Mouse (Mus musculus): Measurements from ENCODE around the gene Lhfpl2.

Gene Lhfpl2

GRCm38 (mm10) chr13:94086090-94086808 is 28.7 kb downstream of the Lhfpl2 start:
- no peak for TF ChIP-seq NANOG (IDR thresholded peaks at IDR 0.05; ENCODE audit: borderline replicate concordance, low read length)
- no peak for TF ChIP-seq POU5F1 (IDR thresholded peaks at IDR 0.05; ENCODE audit: borderline replicate concordance, low read length)
- TF ChIP-seq CTCF (conservative IDR thresholded peaks at IDR 0.05; ENCODE audit: low read length) = no peak
- Histone ChIP-seq H3K4me3 (replicated peaks; ENCODE audit: low read length) (no peak overlapping the region), H3K36me3 (ENCODE audit: insufficient read depth, low read length) (no peaks in the 10 kb centered on the region), H3K9me3 (ENCODE audit: low read length) (peaks cover 12% of the 10 kb centered on the region), H3K27me3 (ENCODE audit: insufficient read depth, low read length) (no peaks in the 10 kb centered on the region), H3K4me1 (replicated peaks; ENCODE audit: low read depth, low read length) (no peaks in the 10 kb centered on the region)

DNA sequence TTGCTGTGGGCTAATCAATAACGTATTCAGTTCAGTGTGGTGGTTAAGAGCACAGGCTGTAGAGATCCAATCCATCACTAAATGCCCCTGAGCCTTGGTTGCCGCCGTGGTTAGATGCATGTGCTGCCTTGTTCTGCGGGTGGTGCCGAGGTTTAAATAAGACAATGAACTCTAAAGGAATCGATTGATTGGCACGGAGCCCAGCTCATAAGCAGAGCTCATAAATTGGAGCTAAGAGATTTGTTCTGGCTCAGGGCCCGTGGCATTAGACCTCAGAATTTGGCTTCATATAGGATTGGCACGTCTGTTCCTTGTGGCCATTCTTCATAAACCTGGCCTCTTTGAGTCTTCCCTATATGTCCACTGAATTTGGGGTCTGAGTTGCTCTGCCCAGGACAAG is 29.5 kb downstream of the Lhfpl2 start:
- TF ChIP-seq POU5F1 (IDR thresholded peaks at IDR 0.05; ENCODE audit: borderline replicate concordance, low read length) (no peak), CTCF (conservative IDR thresholded peaks at IDR 0.05; ENCODE audit: low read length) (no peak), NANOG (IDR thresholded peaks at IDR 0.05; ENCODE audit: borderline replicate concordance, low read length) (no peak)
- Histone ChIP-seq H3K4me3 (replicated peaks; ENCODE audit: low read length) (no peak overlapping the region), H3K9me3 (ENCODE audit: low read length) (peaks cover 6% of the 10 kb centered on the region), H3K27me3 (ENCODE audit: insufficient read depth, low read length) (no peaks in the 10 kb centered on the region), H3K4me1 (replicated peaks; ENCODE audit: low read depth, low read length) (no peaks in the 10 kb centered on the region), H3K36me3 (ENCODE audit: insufficient read depth, low read length) (no peaks in the 10 kb centered on the region)

GRCm38 (mm10) chr13:94088788-94089187 is 31.2 kb downstream of the Lhfpl2 start:
- TF ChIP-seq CTCF (conservative IDR thresholded peaks at IDR 0.05; ENCODE audit: low read length) = no peak
- TF ChIP-seq POU5F1 (IDR thresholded peaks at IDR 0.05; ENCODE audit: borderline replicate concordance, low read length) = no peak
- no peak for TF ChIP-seq NANOG (IDR thresholded peaks at IDR 0.05; ENCODE audit: borderline replicate concordance, low read length)
- H3K4me3 ChIP-seq (replicated peaks; ENCODE audit: low read length) = no peak overlapping the region
- H3K36me3 ChIP-seq (ENCODE audit: insufficient read depth, low read length) = no peaks in the 10 kb centered on the region
- no peaks in the 10 kb centered on the region for H3K4me1 ChIP-seq (replicated peaks; ENCODE audit: low read depth, low read length)
- H3K9me3 ChIP-seq (ENCODE audit: low read length) = no peaks in the 10 kb centered on the region
- no peaks in the 10 kb centered on the region for H3K27me3 ChIP-seq (ENCODE audit: insufficient read depth, low read length)

DNA sequence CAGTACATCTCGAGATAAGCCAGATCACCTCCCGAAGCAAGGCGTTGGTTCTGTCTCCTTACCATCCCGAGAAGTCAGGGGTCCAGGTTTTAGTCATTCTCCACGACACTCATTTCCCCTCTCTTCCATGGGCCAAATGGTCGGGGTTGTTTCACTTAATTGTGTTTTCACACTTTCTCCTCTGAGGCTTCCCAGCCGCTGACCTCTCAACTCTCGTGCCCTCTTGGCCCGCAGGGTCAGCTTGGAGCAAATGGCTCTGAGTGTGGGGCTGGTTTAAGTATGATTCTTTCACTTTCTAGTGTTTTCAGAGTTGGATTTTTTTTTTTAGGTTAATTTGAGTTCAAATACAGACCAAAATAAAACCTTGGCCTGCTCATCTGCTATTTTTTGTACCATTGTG is 31.7 kb downstream of the Lhfpl2 start:
- no peak for TF ChIP-seq POU5F1 (IDR thresholded peaks at IDR 0.05; ENCODE audit: borderline replicate concordance, low read length)
- TF ChIP-seq NANOG (IDR thresholded peaks at IDR 0.05; ENCODE audit: borderline replicate concordance, low read length) = no peak
- no peak for TF ChIP-seq CTCF (conservative IDR thresholded peaks at IDR 0.05; ENCODE audit: low read length)
- H3K9me3 ChIP-seq (ENCODE audit: low read length) = no peaks in the 10 kb centered on the region
- H3K4me1 ChIP-seq (replicated peaks; ENCODE audit: low read depth, low read length) = no peaks in the 10 kb centered on the region
- no peaks in the 10 kb centered on the region for H3K36me3 ChIP-seq (ENCODE audit: insufficient read depth, low read length)
- H3K4me3 ChIP-seq (replicated peaks; ENCODE audit: low read length) = no peak overlapping the region
- no peaks in the 10 kb centered on the region for H3K27me3 ChIP-seq (ENCODE audit: insufficient read depth, low read length)

- H3K9me3 ChIP-seq (ENCODE audit: low read length) = no peaks in the 10 kb centered on the region
- no peaks in the 10 kb centered on the region for H3K4me1 ChIP-seq (replicated peaks; ENCODE audit: low read depth, low read length)
- H3K4me3 ChIP-seq (replicated peaks; ENCODE audit: low read length) = no peak overlapping the region
- H3K36me3 ChIP-seq (ENCODE audit: insufficient read depth, low read length) = no peaks in the 10 kb centered on the region
- no peak for TF ChIP-seq CTCF (conservative IDR thresholded peaks at IDR 0.05; ENCODE audit: low read length)
- TF ChIP-seq POU5F1 (IDR thresholded peaks at IDR 0.05; ENCODE audit: borderline replicate concordance, low read length) = no peak
- TF ChIP-seq NANOG (IDR thresholded peaks at IDR 0.05; ENCODE audit: borderline replicate concordance, low read length) = no peak
- H3K27me3 ChIP-seq (ENCODE audit: insufficient read depth, low read length) = no peaks in the 10 kb centered on the region
Observed at GRCm38 (mm10) chr13:94091366-94091765, 33.8 kb downstream of the Lhfpl2 start.

DNA sequence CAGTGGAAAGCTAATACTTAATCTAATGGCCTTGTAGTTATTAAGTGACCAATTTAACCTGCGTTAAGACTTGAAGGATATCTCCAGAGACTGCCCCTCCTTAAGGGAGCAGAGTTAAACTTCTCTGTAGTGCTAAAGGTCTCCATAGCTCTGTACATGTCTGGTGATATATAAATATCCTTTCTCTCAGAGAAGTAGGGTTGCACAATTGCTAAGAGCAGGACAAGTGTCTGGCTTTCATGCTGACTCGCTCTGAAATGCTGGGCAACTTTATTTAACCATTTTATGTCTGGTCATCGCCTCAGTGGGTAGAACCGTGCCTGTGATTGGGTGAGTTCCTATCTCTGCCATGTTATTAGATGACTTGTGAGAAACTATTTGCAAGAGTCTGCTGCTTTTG is 36.6 kb downstream of the Lhfpl2 start:
- peaks cover 9% of the 10 kb centered on the region; the same call in 1 of the 2 replicates for H3K27me3 ChIP-seq (ENCODE audit: insufficient read depth, low read length)
- H3K36me3 ChIP-seq (ENCODE audit: insufficient read depth, low read length) = no peaks in the 10 kb centered on the region
- no peak for TF ChIP-seq CTCF (conservative IDR thresholded peaks at IDR 0.05; ENCODE audit: low read length)
- no peak for TF ChIP-seq POU5F1 (IDR thresholded peaks at IDR 0.05; ENCODE audit: borderline replicate concordance, low read length)
- TF ChIP-seq NANOG (IDR thresholded peaks at IDR 0.05; ENCODE audit: borderline replicate concordance, low read length) = no peak
- no peaks in the 10 kb centered on the region for H3K4me1 ChIP-seq (replicated peaks; ENCODE audit: low read depth, low read length)
- H3K9me3 ChIP-seq (ENCODE audit: low read length) = no peaks in the 10 kb centered on the region
- no peak overlapping the region for H3K4me3 ChIP-seq (replicated peaks; ENCODE audit: low read length)

DNA sequence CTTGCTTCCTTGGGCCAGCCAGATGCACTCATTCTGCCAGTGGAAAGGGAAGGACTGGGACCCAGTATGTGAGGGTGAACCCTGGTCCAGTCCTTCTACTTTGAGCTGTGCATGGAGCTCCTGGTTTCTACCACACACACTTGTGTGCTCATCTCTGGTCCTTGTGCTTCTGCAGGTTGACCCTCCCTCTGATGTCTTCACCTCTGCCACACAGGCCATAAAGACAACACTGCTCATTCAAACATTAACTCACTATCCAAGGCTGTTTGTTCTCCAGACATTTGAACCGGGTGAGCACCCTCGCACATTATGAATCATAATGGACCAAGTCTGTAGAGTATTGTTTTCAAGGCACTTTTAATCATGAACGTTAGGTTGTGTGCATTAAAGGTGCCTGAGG is 37.0 kb downstream of the Lhfpl2 start:
- no peak overlapping the region for H3K4me3 ChIP-seq (replicated peaks; ENCODE audit: low read length)
- H3K4me1 ChIP-seq (replicated peaks; ENCODE audit: low read depth, low read length) = no peaks in the 10 kb centered on the region
- peaks cover 9% of the 10 kb centered on the region; the same call in 1 of the 2 replicates for H3K27me3 ChIP-seq (ENCODE audit: insufficient read depth, low read length)
- no peaks in the 10 kb centered on the region for H3K36me3 ChIP-seq (ENCODE audit: insufficient read depth, low read length)
- TF ChIP-seq POU5F1 (IDR thresholded peaks at IDR 0.05; ENCODE audit: borderline replicate concordance, low read length) (no peak), NANOG (IDR thresholded peaks at IDR 0.05; ENCODE audit: borderline replicate concordance, low read length) (no peak), CTCF (conservative IDR thresholded peaks at IDR 0.05; ENCODE audit: low read length) (no peak)
- no peaks in the 10 kb centered on the region for H3K9me3 ChIP-seq (ENCODE audit: low read length)

GRCm38 (mm10) chr13:94095202-94095601 is 37.6 kb downstream of the Lhfpl2 start:
- H3K4me3 ChIP-seq (replicated peaks; ENCODE audit: low read length) = no peak overlapping the region
- H3K36me3 ChIP-seq (ENCODE audit: insufficient read depth, low read length) = no peaks in the 10 kb centered on the region
- peaks cover 9% of the 10 kb centered on the region; the same call in 1 of the 2 replicates for H3K27me3 ChIP-seq (ENCODE audit: insufficient read depth, low read length)
- no peak for TF ChIP-seq POU5F1 (IDR thresholded peaks at IDR 0.05; ENCODE audit: borderline replicate concordance, low read length)
- no peak for TF ChIP-seq NANOG (IDR thresholded peaks at IDR 0.05; ENCODE audit: borderline replicate concordance, low read length)
- no peak for TF ChIP-seq CTCF (conservative IDR thresholded peaks at IDR 0.05; ENCODE audit: low read length)
- H3K9me3 ChIP-seq (ENCODE audit: low read length) = no peaks in the 10 kb centered on the region
- H3K4me1 ChIP-seq (replicated peaks; ENCODE audit: low read depth, low read length) = no peaks in the 10 kb centered on the region

DNA sequence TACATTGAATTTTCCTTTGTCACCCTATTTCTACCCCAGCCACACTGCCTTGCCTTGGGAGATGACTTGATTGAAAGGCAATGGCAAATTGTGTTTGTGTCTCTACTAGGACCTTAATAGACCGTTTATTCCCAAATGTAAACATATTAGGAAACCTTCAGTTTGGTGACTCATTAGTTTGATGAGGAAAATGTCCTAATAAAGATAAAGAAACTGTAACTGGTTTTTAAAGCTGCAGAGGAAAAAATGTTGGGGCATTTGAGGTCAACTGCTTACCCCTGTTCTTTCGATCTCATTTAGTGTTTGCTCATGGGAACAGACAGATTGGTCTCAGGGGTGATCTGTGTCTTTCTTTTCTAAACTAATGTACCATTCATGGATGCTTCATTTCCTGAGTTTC is 40.1 kb downstream of the Lhfpl2 start:
- TF ChIP-seq POU5F1 (IDR thresholded peaks at IDR 0.05; ENCODE audit: borderline replicate concordance, low read length) (no peak), CTCF (conservative IDR thresholded peaks at IDR 0.05; ENCODE audit: low read length) (no peak), NANOG (IDR thresholded peaks at IDR 0.05; ENCODE audit: borderline replicate concordance, low read length) (no peak)
- Histone ChIP-seq H3K4me3 (replicated peaks; ENCODE audit: low read length) (no peak overlapping the region), H3K27me3 (ENCODE audit: insufficient read depth, low read length) (peaks cover 9% of the 10 kb centered on the region; the same call in 1 of the 2 replicates), H3K36me3 (ENCODE audit: insufficient read depth, low read length) (no peaks in the 10 kb centered on the region), H3K9me3 (ENCODE audit: low read length) (no peaks in the 10 kb centered on the region), H3K4me1 (replicated peaks; ENCODE audit: low read depth, low read length) (no peaks in the 10 kb centered on the region)
